Mouse (Mus musculus): ENCODE measurements around the gene Mybph.

Gene Mybph

GRCm38 (mm10) chr1:134211043-134211442, 17.8 kb downstream of the Mybph start:
- DNase-seq (ENCODE audit: low read depth): no peak

- no peak for DNase-seq (ENCODE audit: low read depth)
Measured at GRCm38 (mm10) chr1:134211631-134212030, 18.4 kb downstream of the Mybph start.

GRCm38 (mm10) chr1:134212351-134212750, 19.1 kb downstream of the Mybph start:
- no peak for DNase-seq (ENCODE audit: low read depth)

GRCm38 (mm10) chr1:134213405-134213804, 20.2 kb downstream of the Mybph start:
- DNase-seq (ENCODE audit: low read depth): no peak

- DNase-seq (ENCODE audit: low read depth): no peak
Measured at GRCm38 (mm10) chr1:134215059-134215458, 21.8 kb downstream of the Mybph start.

- DNase-seq (ENCODE audit: low read depth): no peak
Measured at GRCm38 (mm10) chr1:134215751-134216628, 22.7 kb downstream of the Mybph start.

GRCm38 (mm10) chr1:134216629-134216971, 23.4 kb downstream of the Mybph start:
- no peak for DNase-seq (ENCODE audit: low read depth)

- no peak for DNase-seq (ENCODE audit: low read depth)
Measured at GRCm38 (mm10) chr1:134217028-134217481, 23.8 kb downstream of the Mybph start.

- DNase-seq (ENCODE audit: low read depth): no peak
Measured at GRCm38 (mm10) chr1:134217942-134218341, 24.7 kb downstream of the Mybph start.

GRCm38 (mm10) chr1:134219608-134220007, 26.4 kb downstream of the Mybph start:
- no peak for DNase-seq (ENCODE audit: low read depth)

- DNase-seq (ENCODE audit: low read depth): no peak
Measured at GRCm38 (mm10) chr1:134221172-134221571, 27.9 kb downstream of the Mybph start.

GRCm38 (mm10) chr1:134222122-134223055, 29.1 kb downstream of the Mybph start:
- no peak for DNase-seq (ENCODE audit: low read depth)

- no peak for DNase-seq (ENCODE audit: low read depth)
Measured at GRCm38 (mm10) chr1:134224649-134225227, 31.5 kb downstream of the Mybph start.

- no peak for DNase-seq (ENCODE audit: low read depth)
Measured at GRCm38 (mm10) chr1:134225375-134225774, 32.1 kb downstream of the Mybph start.

- DNase-seq (ENCODE audit: low read depth): no peak
Measured at GRCm38 (mm10) chr1:134226739-134227138, 33.5 kb downstream of the Mybph start.

GRCm38 (mm10) chr1:134229806-134230575, 36.7 kb downstream of the Mybph start:
- DNase-seq (ENCODE audit: low read depth): no peak

- DNase-seq (ENCODE audit: low read depth): no peak
Measured at GRCm38 (mm10) chr1:134230638-134231228, 37.5 kb downstream of the Mybph start.

GRCm38 (mm10) chr1:134231270-134231669, 38.0 kb downstream of the Mybph start:
- DNase-seq (ENCODE audit: low read depth): no peak

GRCm38 (mm10) chr1:134231681-134232080, 38.4 kb downstream of the Mybph start:
- no peak for DNase-seq (ENCODE audit: low read depth)

GRCm38 (mm10) chr1:134232326-134232725, 39.1 kb downstream of the Mybph start:
- DNase-seq (ENCODE audit: low read depth): no peak
